Comparison of ENCODE assay signal across 15 mouse cellular contexts in the genomic region with DNA sequence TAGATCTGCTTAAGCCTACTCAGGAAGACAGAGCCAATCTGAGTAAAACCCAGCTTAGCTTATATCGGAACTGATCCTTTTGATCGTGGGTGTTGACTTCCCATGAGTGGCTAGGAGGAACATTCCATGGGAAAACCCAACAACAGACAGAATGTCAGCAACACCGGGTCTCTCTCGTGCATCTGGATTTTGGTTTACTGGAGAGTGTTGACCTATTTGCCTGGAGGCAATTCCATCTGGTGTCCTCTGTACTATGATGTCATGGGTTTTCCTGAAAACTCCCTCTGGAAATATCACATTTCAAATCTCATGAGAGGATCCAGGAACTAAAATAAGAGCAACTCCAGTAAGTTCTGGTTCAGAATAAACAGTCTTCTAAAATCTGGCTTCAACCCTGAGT.
A peak's percentile ranks its signal among the peaks of the same experiment; 100 is the strongest.
DNase-seq lines count a peak whose midpoint lies in the region; ATAC-seq and TF ChIP-seq lines count a peak whose summit lies in the region.
"Had no signal": no experiment of that assay in that cellular context is flagged by ENCODE, and none has a peak within 500 bp of the region (broad histone marks: within the 10 kb centered on the region; RNA-seq: fewer than 3 reads in every experiment).

No protein-coding gene starts in this region.

- no peak for ATAC-seq in kidney, postnatal 0 days (replicated peaks; ENCODE audit: low FRiP score, low read depth)
- no peak for ATAC-seq in kidney, embryonic 15.5 days (replicated peaks; ENCODE audit: low FRiP score)
- ATAC-seq: Patski had no signal

- H3K27me3 ChIP-seq in kidney, postnatal 0 days (ENCODE audit: insufficient read depth, low read length): no peaks in the 10 kb centered on the region
- H3K27me3 ChIP-seq in kidney, embryonic 15.5 days: no peaks in the 10 kb centered on the region
- no peaks in the 10 kb centered on the region for H3K27me3 ChIP-seq in embryonic facial prominence, embryonic 10.5 days (replicated peaks; ENCODE audit: low read depth, poor library complexity, severe bottlenecking)
- H3K27me3 ChIP-seq: CH12.LX, Patski had no signal

- intact Hi-C loops in heart, postnatal 36 days (cut with DNase I): no loop called here

- peak; percentile 18 for DNase-seq in kidney, postnatal 0 days (ENCODE audit: low spot score)
- peak; percentile 87 for DNase-seq in adipocyte (ENCODE audit: low spot score)
- DNase-seq in embryonic facial prominence, embryonic 10.5 days (ENCODE audit: low spot score): peak; percentile 9
- DNase-seq in heart, postnatal 36 days: peak; percentile 16 to 29
- no peak for DNase-seq in cerebellum, adult 8-10 months
- DNase-seq in ovary, postnatal 14 days (ENCODE audit: low spot score): no peak
- no peak for DNase-seq in ovary, adult 18-20 months (ENCODE audit: low spot score)
- DNase-seq: cerebellum, postnatal 36 days; kidney, adult 11 months had no signal

- H3K36me3 ChIP-seq in kidney, postnatal 0 days (ENCODE audit: insufficient read depth, low read length): no peaks in the 10 kb centered on the region
- H3K36me3 ChIP-seq in kidney, embryonic 15.5 days: no peaks in the 10 kb centered on the region
- no peaks in the 10 kb centered on the region for H3K36me3 ChIP-seq in embryonic facial prominence, embryonic 10.5 days (replicated peaks)

- no peaks in the 10 kb centered on the region for H3K9me3 ChIP-seq in kidney, postnatal 0 days (replicated peaks; ENCODE audit: low read length)
- H3K9me3 ChIP-seq in kidney, embryonic 15.5 days (replicated peaks): no peaks in the 10 kb centered on the region
- H3K9me3 ChIP-seq in embryonic facial prominence, embryonic 10.5 days: no peaks in the 10 kb centered on the region

- no peak overlapping the region for H3K9ac ChIP-seq in kidney, postnatal 0 days (ENCODE audit: low read depth, low read length)
- no peak overlapping the region for H3K9ac ChIP-seq in kidney, embryonic 15.5 days
- H3K9ac ChIP-seq: liver, embryonic 14.5 days had no signal

- TF ChIP-seq CTCF in kidney, postnatal 0 days (IDR thresholded peaks at IDR 0.05; ENCODE audit: low read depth): no peak

- H3K4me1 ChIP-seq in kidney, postnatal 0 days (replicated peaks; ENCODE audit: insufficient read depth, low read length): no peaks in the 10 kb centered on the region
- 0 out of 2 replicates have a peak, but pooled peaks cover 2% of the 10 kb centered on the region for H3K4me1 ChIP-seq in kidney, embryonic 15.5 days
- H3K4me1 ChIP-seq in embryonic facial prominence, embryonic 10.5 days: 0 out of 2 replicates have a peak, but pooled peaks cover 4% of the 10 kb centered on the region

- no peak overlapping the region for H3K4me3 ChIP-seq in kidney, postnatal 0 days (replicated peaks; ENCODE audit: low read depth, low read length)
- no peak overlapping the region for H3K4me3 ChIP-seq in kidney, embryonic 15.5 days (replicated peaks)
- H3K4me3 ChIP-seq in embryonic facial prominence, embryonic 10.5 days: no peak overlapping the region
- H3K4me3 ChIP-seq: layer of hippocampus, adult 2 months had no signal

- no peak overlapping the region for H3K4me2 ChIP-seq in kidney, postnatal 0 days (ENCODE audit: low read length)
- no peak overlapping the region for H3K4me2 ChIP-seq in kidney, embryonic 15.5 days
- H3K4me2 ChIP-seq: midbrain, embryonic 11.5 days had no signal

- WGBS in kidney, postnatal 0 days: 49% methylated on average over 4 of the region's 4 CpGs
- WGBS in kidney, embryonic 15.5 days: 59% methylated on average over 4 of the region's 4 CpGs
- 49% methylated on average over 4 of the region's 4 CpGs for WGBS in embryonic facial prominence, embryonic 10.5 days

- no peak overlapping the region for H3K27ac ChIP-seq in kidney, postnatal 0 days
- H3K27ac ChIP-seq in kidney, embryonic 15.5 days: no peak overlapping the region
- no peak overlapping the region for H3K27ac ChIP-seq in embryonic facial prominence, embryonic 10.5 days (replicated peaks)
- H3K27ac ChIP-seq: layer of hippocampus, adult 2 months; liver, embryonic 14.5 days had no signal

Comparison
In these comparisons a context has a peak if more than half of its experiments do, and no peak if none do; other contexts are left out.
1. DNase-seq: peak in kidney, postnatal 0 days (single experiment), adipocyte (single experiment), embryonic facial prominence, embryonic 10.5 days (single experiment) and heart, postnatal 36 days (2 of 2); none in cerebellum, adult 8-10 months (single experiment), ovary, postnatal 14 days (single experiment) and ovary, adult 18-20 months (single experiment).